Mouse (Mus musculus) thymus, adult 2 months (tissue): ENCODE results near the gene Thra. TPM values are rescaled to one million over a fixed set of nuclear protein-coding genes. Genes with fewer than 3 reads are reported as not detected.

Experiments used
- DNase-seq: peaks from one replicate; pipeline ENCODE4 v3.0.0; 2021
- H3K27ac ChIP-seq: fragments of 200-500 bp; 2 replicates; pipeline ENCODE4 v1.5.1; 2012; ENCODE audit warnings: low read length, control low read depth; ENCODE audit not compliant: control insufficient read depth, insufficient read depth
- H3K27me3 ChIP-seq: fragments of 200-500 bp; 2 replicates; pipeline ENCODE4 v1.6.1; 2012; ENCODE audit warnings: mild to moderate bottlenecking, low read length, moderate library complexity, mixed read lengths; ENCODE audit not compliant: control insufficient read depth, insufficient read depth
- H3K36me3 ChIP-seq: fragments of 200-500 bp; 2 replicates; pipeline ENCODE4 v1.6.1; 2012; ENCODE audit warnings: mild to moderate bottlenecking, low read length, moderate library complexity; ENCODE audit not compliant: control insufficient read depth, insufficient read depth
- H3K4me1 ChIP-seq: fragments of 200-500 bp; replicated peaks from 2 replicates; pipeline ENCODE4 v1.6.1; 2012; ENCODE audit warnings: low read length; ENCODE audit not compliant: control insufficient read depth, insufficient read depth
- H3K4me3 ChIP-seq: fragments of 200-500 bp; 2 replicates; pipeline ENCODE4 v1.5.1; 2012; ENCODE audit warnings: mild to moderate bottlenecking, low read length, control low read depth, moderate library complexity; ENCODE audit not compliant: control insufficient read depth, insufficient read depth
- CTCF ChIP-seq: fragments of 200-500 bp; IDR thresholded peaks from 2 replicates; pipeline ENCODE4 v1.5.1; 2012; ENCODE audit warnings: mild to moderate bottlenecking, control low read depth, low read length, moderate library complexity, borderline replicate concordance; ENCODE audit not compliant: control insufficient read depth, poor library complexity, insufficient read depth; ENCODE audit errors: extremely low read depth
- POLR2A ChIP-seq: fragments of 200-500 bp; IDR thresholded peaks from 2 replicates; pipeline ENCODE4 v1.6.1; 2012; ENCODE audit warnings: mild to moderate bottlenecking, low read length, control low read depth, moderate library complexity; ENCODE audit not compliant: control insufficient read depth, poor library complexity, insufficient read depth; ENCODE audit errors: extremely low read depth
- WGBS: fragments of 180-500 bp; shearing (Covaris S2); methylation state at CpG from one replicate; pipeline ENCODE4 v1.1.7; 2018; 5-methylcytosine and 5-hydroxymethylcytosine counted together
- polyA plus RNA-seq: library from polyadenylated mRNA; depleted of rRNA; stranded (reverse); fragments of >200 nt; gene quantifications from 2 replicates; pipeline ENCODE4 v1.2.3, GENCODE M21; 2012; rRNA removed

The Thra gene
- 36.8 and 41.5 TPM in 2 replicates for polyA plus RNA-seq

- H3K27me3 ChIP-seq, result no peaks in the 10 kb centered on the region
- peak within 1 kb of the TSS; percentile 49 for H3K4me3 ChIP-seq
- 2% methylated on average over 22 of the region's 22 CpGs for WGBS
- DNase-seq, result no peak
- H3K27ac ChIP-seq, result no peak within 1 kb of the TSS
- H3K36me3 ChIP-seq, result no peaks in the 10 kb centered on the region
- TF ChIP-seq CTCF (no peak; the same call in 1 of the 2 replicates), POLR2A (no peak)
- peaks cover 36% of the 10 kb centered on the region for H3K4me1 ChIP-seq
Observed at GRCm38 (mm10) chr11:98740393-98741050, at the start of gene Thra. Gene Thra (plus strand): TSS chr11:98740638.

- TF ChIP-seq CTCF (no peak), POLR2A (no peak)
- DNase-seq, result peak; percentile 84
- Histone ChIP-seq H3K4me3 (no peak overlapping the region), H3K27ac (peak overlapping the region; percentile 17; the same call in 1 of the 2 replicates), H3K4me1 (peaks cover 13% of the 10 kb centered on the region), H3K36me3 (peaks cover 56% of the 10 kb centered on the region), H3K27me3 (no peaks in the 10 kb centered on the region)
- WGBS, result 14% methylated on average over 13 of the region's 13 CpGs
Observed at GRCm38 (mm10) chr11:98693201-98693600, 47.2 kb upstream of the Thra start.

GRCm38 (mm10) chr11:98693746-98694145 lies 46.7 kb upstream of the Thra start:
- H3K27ac ChIP-seq, result no peak overlapping the region

GRCm38 (mm10) chr11:98694301-98694700 lies 46.1 kb upstream of the Thra start:
- DNase-seq, result no peak
- Histone ChIP-seq H3K4me3 (no peak overlapping the region), H3K4me1 (peaks cover 13% of the 10 kb centered on the region), H3K27ac (no peak overlapping the region), H3K36me3 (peaks cover 52% of the 10 kb centered on the region), H3K27me3 (no peaks in the 10 kb centered on the region)
- WGBS, result 94% methylated on average over 9 of the region's 9 CpGs
- TF ChIP-seq CTCF (no peak), POLR2A (no peak)

More at GRCm38 (mm10) chr11:98693746-98694145, 46.7 kb upstream of the Thra start:
- 86% methylated on average over 9 of the region's 9 CpGs for WGBS
- H3K4me1 ChIP-seq, result peaks cover 13% of the 10 kb centered on the region
- no peak overlapping the region for H3K4me3 ChIP-seq
- H3K27me3 ChIP-seq, result no peaks in the 10 kb centered on the region
- no peak for DNase-seq
- peaks cover 52% of the 10 kb centered on the region for H3K36me3 ChIP-seq
- TF ChIP-seq POLR2A, result no peak
- no peak for TF ChIP-seq CTCF

GRCm38 (mm10) chr11:98695408-98695807 lies 45.0 kb upstream of the Thra start:
- H3K36me3 ChIP-seq, result peaks cover 42% of the 10 kb centered on the region
- DNase-seq, result no peak
- no peak overlapping the region for H3K27ac ChIP-seq
- TF ChIP-seq POLR2A (no peak), CTCF (no peak)
- no peaks in the 10 kb centered on the region for H3K27me3 ChIP-seq
- H3K4me1 ChIP-seq, result peaks cover 13% of the 10 kb centered on the region
- 92% methylated on average over 14 of the region's 14 CpGs for WGBS
- H3K4me3 ChIP-seq, result no peak overlapping the region

GRCm38 (mm10) chr11:98696454-98697216 lies 43.8 kb upstream of the Thra start:
- 69% methylated on average over 14 of the region's 14 CpGs for WGBS
- DNase-seq, result no peak
- TF ChIP-seq POLR2A (no peak), CTCF (no peak)
- no peaks in the 10 kb centered on the region for H3K27me3 ChIP-seq
- no peak overlapping the region for H3K27ac ChIP-seq
- no peak overlapping the region for H3K4me3 ChIP-seq
- H3K4me1 ChIP-seq, result peaks cover 13% of the 10 kb centered on the region
- peaks cover 30% of the 10 kb centered on the region for H3K36me3 ChIP-seq

- Histone ChIP-seq H3K4me1 (peaks cover 13% of the 10 kb centered on the region), H3K36me3 (peaks cover 25% of the 10 kb centered on the region), H3K27ac (no peak overlapping the region), H3K27me3 (no peaks in the 10 kb centered on the region), H3K4me3 (no peak overlapping the region)
- no peak for DNase-seq
- no peak for TF ChIP-seq CTCF
- TF ChIP-seq POLR2A, result no peak
- WGBS, result 90% methylated on average over 12 of the region's 12 CpGs
Observed at GRCm38 (mm10) chr11:98697225-98697624, 43.2 kb upstream of the Thra start.
